Mouse (Mus musculus): ENCODE results near the gene Ermard. TPM values are rescaled to one million over a fixed set of nuclear protein-coding genes. Genes with fewer than 3 reads are reported as not detected.

Ermard gene
- polyA plus RNA-seq, 1 experiment from 2014 or later = 104 TPM

DNA sequence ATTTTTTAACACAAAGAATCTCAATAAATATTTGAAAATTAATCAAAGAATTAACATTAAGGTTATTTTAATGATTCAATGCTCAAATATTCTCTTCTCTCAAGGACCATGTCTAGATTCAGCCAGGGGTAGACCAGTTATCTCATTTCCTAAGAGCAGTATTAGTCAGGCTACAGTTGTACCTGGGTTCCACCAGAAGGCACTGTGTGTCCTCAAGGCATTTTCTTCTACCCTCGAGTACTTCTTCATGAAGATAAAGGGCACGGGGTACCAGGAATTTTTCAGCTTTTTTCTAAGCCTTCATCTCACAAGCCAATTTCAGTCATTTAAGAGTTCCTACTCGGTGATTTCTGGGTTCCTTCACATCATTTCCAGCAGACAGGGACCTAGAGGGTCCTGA, 50.7 kb downstream of the Ermard start:
- ATAC-seq (ENCODE audit: insufficient number of reproducible peaks, insufficient read depth, low FRiP score, low TSS enrichment, low read depth) = no peak
- 87% methylated on average over 3 of the region's 3 CpGs for WGBS
- Histone ChIP-seq H3K9ac (replicated peaks) (no peak overlapping the region), H3K4me2 (no peak overlapping the region), H3K4me1 (replicated peaks) (peaks cover 16% of the 10 kb centered on the region), H3K9me3 (no peaks in the 10 kb centered on the region), H3K36me3 (no peaks in the 10 kb centered on the region), H3K27ac (no peak overlapping the region), H3K4me3 (replicated peaks) (no peak overlapping the region), H3K27me3 (no peaks in the 10 kb centered on the region; the same call in 1 of the 2 replicates)

DNA sequence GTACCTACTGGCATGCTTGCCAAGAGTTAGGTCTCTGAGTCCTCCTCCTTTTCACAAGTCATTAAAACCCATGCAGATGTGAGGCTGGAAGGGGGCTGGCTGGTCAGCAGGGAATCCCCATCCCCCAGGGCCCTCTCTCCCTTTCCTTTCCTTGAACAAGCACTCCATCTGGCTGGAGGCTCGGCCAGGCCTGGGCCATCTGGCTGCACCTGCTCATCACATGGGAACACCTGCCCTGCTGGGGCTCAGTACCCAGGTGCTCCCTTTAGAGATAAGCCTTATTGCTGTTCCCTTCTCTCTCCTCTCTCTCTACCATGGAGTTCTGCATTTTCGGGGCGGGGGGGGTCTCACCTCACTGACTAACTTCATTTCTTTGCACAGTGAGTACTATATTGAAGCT, 52.5 kb downstream of the Ermard start:
- H3K4me3 ChIP-seq (replicated peaks) = no peak overlapping the region
- H3K27ac ChIP-seq = no peak overlapping the region
- no peaks in the 10 kb centered on the region for H3K9me3 ChIP-seq
- H3K36me3 ChIP-seq = no peaks in the 10 kb centered on the region
- no peak overlapping the region for H3K9ac ChIP-seq (replicated peaks)
- peaks cover 10% of the 10 kb centered on the region for H3K4me1 ChIP-seq (replicated peaks)
- H3K4me2 ChIP-seq = no peak overlapping the region
- no peaks in the 10 kb centered on the region for H3K27me3 ChIP-seq
- WGBS = 26% methylated on average over 3 of the region's 3 CpGs
- ATAC-seq (ENCODE audit: insufficient number of reproducible peaks, insufficient read depth, low FRiP score, low TSS enrichment, low read depth) = peak; percentile 77

DNA sequence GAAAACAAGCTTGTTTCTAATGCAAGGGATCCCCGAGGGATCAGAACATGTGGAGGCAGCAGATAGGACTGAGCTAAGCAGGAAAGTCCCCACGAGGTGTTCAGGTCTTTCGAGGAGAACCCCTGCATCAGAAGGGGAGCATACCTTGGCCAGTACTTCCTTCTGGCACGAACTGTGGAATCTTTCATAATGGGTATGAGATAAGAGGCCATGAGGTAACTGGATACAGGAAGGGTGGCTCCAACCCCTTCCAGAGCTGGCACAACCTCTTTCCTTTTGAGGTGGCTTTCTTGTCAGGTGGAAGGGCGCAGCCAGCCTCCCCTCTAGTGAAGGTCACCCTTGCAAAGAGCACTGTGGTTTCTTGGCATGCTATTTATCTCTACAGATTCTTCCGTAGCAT, 55.8 kb downstream of the Ermard start:
- Histone ChIP-seq H3K9me3 (no peaks in the 10 kb centered on the region), H3K9ac (replicated peaks) (no peak overlapping the region), H3K4me3 (replicated peaks) (no peak overlapping the region), H3K4me1 (replicated peaks) (0 out of 2 replicates have a peak, but pooled peaks cover 4% of the 10 kb centered on the region), H3K36me3 (no peaks in the 10 kb centered on the region), H3K27ac (no peak overlapping the region), H3K27me3 (no peaks in the 10 kb centered on the region), H3K4me2 (no peak overlapping the region)
- ATAC-seq (ENCODE audit: insufficient number of reproducible peaks, insufficient read depth, low FRiP score, low TSS enrichment, low read depth) = no peak
- 88% methylated on average over 6 of the region's 6 CpGs for WGBS

DNA sequence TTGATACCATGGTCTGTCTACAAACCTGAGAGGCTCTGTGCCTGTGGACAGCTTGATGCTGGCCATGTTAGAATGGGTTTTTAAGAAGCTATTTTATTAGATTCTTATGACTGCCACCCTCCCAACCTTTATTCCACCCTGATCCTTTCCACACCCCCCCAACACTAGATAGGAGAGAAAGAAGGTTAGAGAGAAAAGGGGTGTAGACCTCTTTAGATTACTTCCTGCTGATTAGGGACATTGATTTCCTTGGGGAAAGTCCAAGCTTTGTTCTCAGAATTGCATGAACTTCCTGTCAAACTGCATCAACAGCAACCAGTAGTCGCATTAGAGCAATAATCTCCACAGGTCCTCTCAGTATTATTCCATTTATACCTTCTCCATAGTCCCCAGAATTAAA, 57.7 kb downstream of the Ermard start:
- H3K36me3 ChIP-seq = no peaks in the 10 kb centered on the region
- 80% methylated on average over 1 of the region's 1 CpGs for WGBS

DNA sequence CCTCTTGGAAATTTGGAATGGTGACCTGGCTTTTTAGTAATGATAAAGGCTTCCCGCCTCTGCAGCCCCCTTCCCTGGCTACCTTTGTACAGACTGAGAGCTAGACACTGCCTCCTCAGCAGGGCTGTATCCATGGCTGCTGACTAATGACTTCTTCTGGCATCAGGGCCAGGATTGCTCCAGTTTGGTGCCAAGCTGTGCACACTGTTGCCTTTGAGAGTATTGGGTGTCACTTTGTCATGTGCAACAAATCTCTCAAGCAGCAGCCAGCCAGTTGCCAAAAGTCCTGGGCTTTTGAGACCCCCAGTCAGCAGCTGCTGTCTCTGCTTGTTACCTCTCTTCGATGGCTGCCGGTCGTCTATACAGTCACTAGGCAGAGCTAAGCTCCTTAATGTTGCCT, 60.3 kb downstream of the Ermard start:
- Histone ChIP-seq H3K27ac (no peak overlapping the region), H3K36me3 (no peaks in the 10 kb centered on the region), H3K4me2 (no peak overlapping the region), H3K4me3 (replicated peaks) (no peak overlapping the region), H3K9ac (replicated peaks) (no peak overlapping the region), H3K9me3 (no peaks in the 10 kb centered on the region), H3K4me1 (replicated peaks) (no peaks in the 10 kb centered on the region), H3K27me3 (no peaks in the 10 kb centered on the region)
- no peak for ATAC-seq (ENCODE audit: insufficient number of reproducible peaks, insufficient read depth, low FRiP score, low TSS enrichment, low read depth)
- WGBS = 89% methylated on average over 4 of the region's 4 CpGs

More for the DNA sequence above, 57.7 kb downstream of the Ermard start:
- Histone ChIP-seq H3K27ac (no peak overlapping the region), H3K4me1 (replicated peaks) (no peaks in the 10 kb centered on the region), H3K4me2 (no peak overlapping the region), H3K27me3 (no peaks in the 10 kb centered on the region), H3K9me3 (no peaks in the 10 kb centered on the region), H3K4me3 (replicated peaks) (no peak overlapping the region), H3K9ac (replicated peaks) (no peak overlapping the region)
- no peak for ATAC-seq (ENCODE audit: insufficient number of reproducible peaks, insufficient read depth, low FRiP score, low TSS enrichment, low read depth)

DNA sequence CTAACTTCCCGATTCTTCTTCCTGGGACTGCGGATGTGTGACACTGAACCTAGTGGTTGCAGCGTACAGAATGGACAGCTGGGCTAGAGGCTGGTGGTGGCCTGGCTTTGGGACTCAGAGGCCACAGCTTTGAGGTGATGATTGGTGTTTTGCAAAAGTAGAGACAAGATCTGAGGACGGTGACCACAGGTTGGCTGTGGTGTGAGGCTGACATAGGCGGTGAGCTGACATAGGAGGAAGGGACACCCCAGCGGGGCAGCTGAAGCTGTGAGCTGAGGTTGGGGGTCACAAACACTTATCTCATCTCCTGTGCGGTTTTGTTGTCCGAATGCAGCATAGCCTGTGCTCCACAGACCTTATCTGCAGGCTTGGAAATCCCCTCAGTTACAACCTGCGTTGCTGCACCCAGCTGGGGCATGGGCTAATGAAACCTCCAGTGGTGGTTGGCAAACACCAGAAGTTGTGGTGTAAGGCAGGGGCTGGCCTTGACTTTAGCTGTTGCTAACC, 66.2 kb downstream of the Ermard start:
- H3K4me2 ChIP-seq = no peak overlapping the region
- peaks cover 19% of the 10 kb centered on the region for H3K4me1 ChIP-seq (replicated peaks)
- no peak overlapping the region for H3K9ac ChIP-seq (replicated peaks)
- ATAC-seq (ENCODE audit: insufficient number of reproducible peaks, insufficient read depth, low FRiP score, low TSS enrichment, low read depth) = no peak
- no peak overlapping the region for H3K4me3 ChIP-seq (replicated peaks)
- H3K27ac ChIP-seq = no peak overlapping the region
- 91% methylated on average over 9 of the region's 9 CpGs for WGBS
- H3K36me3 ChIP-seq = no peaks in the 10 kb centered on the region
- H3K27me3 ChIP-seq = peaks cover 4% of the 10 kb centered on the region; the same call in 1 of the 2 replicates
- H3K9me3 ChIP-seq = no peaks in the 10 kb centered on the region

DNA sequence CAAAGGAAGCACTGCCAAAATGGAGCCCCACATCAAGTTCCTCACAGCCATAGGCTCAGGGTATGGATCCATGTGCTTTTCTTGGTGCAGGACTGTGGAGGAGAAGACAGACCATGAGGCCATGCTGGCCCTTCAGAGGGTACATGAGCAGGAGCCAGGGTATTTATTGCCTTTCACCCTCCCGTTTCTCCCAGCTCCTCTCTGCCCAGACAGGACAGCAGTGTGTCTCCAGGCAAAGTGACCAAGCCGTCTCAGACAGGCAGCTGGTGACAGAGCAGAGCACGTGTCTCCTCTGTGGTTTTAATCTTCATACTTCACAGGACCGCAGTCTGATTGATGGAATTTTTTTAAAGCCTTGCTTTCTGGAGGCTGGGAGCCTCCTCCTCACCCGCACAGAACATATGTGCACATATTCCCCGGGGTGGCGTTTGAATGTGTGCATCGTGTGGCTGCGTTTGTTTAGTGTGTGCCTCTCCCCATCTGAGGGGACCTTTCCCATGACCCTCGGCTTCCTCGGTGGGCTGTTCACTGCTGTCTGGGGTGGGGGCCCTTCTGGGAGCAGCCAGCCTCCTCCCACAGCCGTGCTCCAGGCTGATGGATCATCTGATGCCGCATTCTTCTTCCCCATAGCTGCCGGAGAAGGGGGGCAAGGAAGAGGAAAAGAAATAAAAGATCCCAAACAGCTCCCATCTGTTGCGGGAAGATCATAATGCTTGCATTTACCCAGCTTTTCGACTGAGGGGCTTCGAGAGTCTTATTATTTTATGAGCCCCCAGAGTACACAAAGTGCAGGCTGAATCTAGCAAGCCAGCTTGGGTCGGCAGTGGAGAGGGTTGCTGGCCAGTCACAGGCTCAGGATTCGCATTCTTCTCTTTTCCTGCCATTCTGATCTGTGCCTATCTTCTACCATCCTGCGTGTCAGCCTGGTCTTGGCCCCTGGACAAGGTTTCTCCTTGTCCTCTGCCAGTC, 67.7 kb downstream of the Ermard start:
- Histone ChIP-seq H3K27ac (peak overlapping the region; percentile 50; the same call in 1 of the 2 replicates), H3K27me3 (peaks cover 4% of the 10 kb centered on the region; the same call in 1 of the 2 replicates), H3K4me3 (replicated peaks) (peak overlapping the region; percentile 20; the same call in 1 of the 2 replicates), H3K4me1 (replicated peaks) (peaks cover 19% of the 10 kb centered on the region), H3K9ac (replicated peaks) (0 out of 2 replicates have a peak overlapping the region, but pooled peaks have one; percentile 31), H3K4me2 (peak overlapping the region; percentile 52), H3K9me3 (no peaks in the 10 kb centered on the region), H3K36me3 (no peaks in the 10 kb centered on the region)
- ATAC-seq (ENCODE audit: insufficient number of reproducible peaks, insufficient read depth, low FRiP score, low TSS enrichment, low read depth) = peak; percentile 75; the same call in 1 of the 2 replicates
- WGBS = 23% methylated on average over 20 of the region's 20 CpGs

DNA sequence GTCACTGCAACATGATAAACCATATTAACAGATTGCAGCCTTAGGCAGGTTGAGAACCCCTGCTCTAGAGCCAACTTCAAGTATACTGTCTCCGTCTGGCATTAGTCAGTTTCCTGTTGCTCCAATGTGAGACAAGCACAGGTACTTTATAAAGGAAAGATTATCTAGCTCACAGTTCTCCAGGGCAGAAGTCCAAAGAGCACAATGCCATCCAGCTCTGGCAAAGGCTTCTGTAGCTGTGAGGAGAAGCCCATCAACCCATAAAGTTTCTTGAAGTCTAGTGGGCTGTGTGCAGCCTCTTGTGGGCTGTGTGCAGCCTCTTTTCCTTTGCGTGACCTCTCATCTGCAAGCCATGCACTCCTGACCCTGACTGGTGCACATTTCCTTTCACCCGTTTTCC, 74.5 kb downstream of the Ermard start:
- H3K4me2 ChIP-seq = no peak overlapping the region
- H3K9ac ChIP-seq (replicated peaks) = no peak overlapping the region
- H3K4me3 ChIP-seq (replicated peaks) = no peak overlapping the region
- no peaks in the 10 kb centered on the region for H3K36me3 ChIP-seq
- no peaks in the 10 kb centered on the region for H3K27me3 ChIP-seq
- H3K9me3 ChIP-seq = no peaks in the 10 kb centered on the region
- ATAC-seq (ENCODE audit: insufficient number of reproducible peaks, insufficient read depth, low FRiP score, low TSS enrichment, low read depth) = no peak
- 70% methylated on average over 3 of the region's 3 CpGs for WGBS
- H3K27ac ChIP-seq = no peak overlapping the region
- no peaks in the 10 kb centered on the region for H3K4me1 ChIP-seq (replicated peaks)

DNA sequence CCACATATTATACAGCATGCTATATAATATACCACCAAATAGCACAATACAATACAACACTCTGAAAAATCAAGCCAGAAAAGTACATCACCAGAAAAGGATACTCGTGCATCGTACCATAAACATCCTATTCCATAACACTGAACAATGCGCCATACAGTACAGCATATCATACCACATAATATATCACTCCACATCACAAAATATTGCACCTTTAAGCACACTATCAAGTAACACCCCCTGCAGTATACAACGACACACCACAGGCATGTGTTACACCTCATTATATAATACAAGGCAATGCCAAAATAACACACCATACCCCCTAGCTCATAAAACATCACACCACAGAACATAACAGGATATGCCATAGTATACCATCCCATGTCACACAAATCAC, 79.1 kb downstream of the Ermard start:
- no peaks in the 10 kb centered on the region for H3K9me3 ChIP-seq
- H3K36me3 ChIP-seq = no peaks in the 10 kb centered on the region
- H3K4me1 ChIP-seq (replicated peaks) = no peaks in the 10 kb centered on the region
- H3K27me3 ChIP-seq = no peaks in the 10 kb centered on the region
- H3K9ac ChIP-seq (replicated peaks) = no peak overlapping the region
- H3K4me2 ChIP-seq = no peak overlapping the region
- no peak for ATAC-seq (ENCODE audit: insufficient number of reproducible peaks, insufficient read depth, low FRiP score, low TSS enrichment, low read depth)
- WGBS = 92% methylated on average over 4 of the region's 4 CpGs
- H3K27ac ChIP-seq = no peak overlapping the region
- no peak overlapping the region for H3K4me3 ChIP-seq (replicated peaks)

DNA sequence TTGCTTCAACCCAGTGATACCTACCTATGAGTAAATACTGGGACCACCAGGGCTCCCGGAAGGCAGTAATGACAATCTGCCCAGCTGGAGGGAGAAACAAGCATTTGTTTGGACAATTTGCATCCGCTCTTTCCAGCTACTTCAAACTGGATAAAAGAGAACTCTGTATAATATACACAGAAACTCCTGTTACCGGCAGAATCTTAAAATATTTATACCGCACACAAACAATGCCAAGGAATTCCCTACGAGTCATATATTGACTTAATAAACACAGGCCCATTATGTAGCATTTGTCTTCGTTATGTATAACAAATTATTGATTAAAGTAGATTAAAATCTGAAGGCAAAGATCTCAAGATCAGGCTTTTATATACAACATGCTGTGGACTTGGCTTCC, 79.6 kb downstream of the Ermard start:
- no peak overlapping the region for H3K27ac ChIP-seq
- H3K4me3 ChIP-seq (replicated peaks) = no peak overlapping the region
- no peak overlapping the region for H3K9ac ChIP-seq (replicated peaks)
- no peak for ATAC-seq (ENCODE audit: insufficient number of reproducible peaks, insufficient read depth, low FRiP score, low TSS enrichment, low read depth)
- no peaks in the 10 kb centered on the region for H3K27me3 ChIP-seq
- no peaks in the 10 kb centered on the region for H3K4me1 ChIP-seq (replicated peaks)
- 84% methylated on average over 6 of the region's 6 CpGs for WGBS
- no peaks in the 10 kb centered on the region for H3K9me3 ChIP-seq
- H3K36me3 ChIP-seq = no peaks in the 10 kb centered on the region
- no peak overlapping the region for H3K4me2 ChIP-seq

DNA sequence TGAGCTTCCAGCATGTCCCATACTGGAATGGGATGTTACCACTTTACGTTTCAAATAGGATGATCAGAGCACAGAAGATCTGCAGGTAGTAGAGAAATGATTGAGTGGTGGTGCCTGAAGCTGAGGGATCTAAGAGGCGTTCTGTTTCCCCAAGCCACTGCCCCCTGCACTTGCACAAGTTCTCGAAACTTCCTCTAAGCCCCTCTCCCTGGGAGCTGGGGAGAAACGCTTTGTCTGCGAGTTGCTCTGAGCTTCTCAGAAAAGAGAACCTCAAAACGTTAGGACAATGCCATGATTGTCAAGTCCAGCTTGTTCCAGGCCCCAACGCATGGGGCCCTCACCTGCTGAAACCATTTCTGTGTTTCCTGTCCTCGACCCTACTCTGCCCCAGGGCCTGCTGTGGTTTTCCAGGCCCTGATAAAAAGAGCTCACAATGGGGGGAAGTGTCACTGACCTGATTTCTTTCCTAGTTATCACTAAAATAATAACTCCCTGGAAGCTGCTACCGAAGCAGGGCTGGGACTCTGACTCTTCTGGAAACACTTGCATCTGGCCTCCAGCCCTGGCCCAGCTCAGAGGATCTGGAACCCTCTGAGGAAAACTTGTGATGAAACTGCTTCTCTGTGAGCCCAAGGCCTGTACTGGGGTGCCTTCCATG, 88.8 kb downstream of the Ermard start:
- Histone ChIP-seq H3K36me3 (no peaks in the 10 kb centered on the region), H3K9me3 (no peaks in the 10 kb centered on the region), H3K4me2 (no peak overlapping the region), H3K4me1 (replicated peaks) (no peaks in the 10 kb centered on the region), H3K4me3 (replicated peaks) (no peak overlapping the region), H3K27ac (no peak overlapping the region), H3K9ac (replicated peaks) (no peak overlapping the region), H3K27me3 (no peaks in the 10 kb centered on the region)
- 72% methylated on average over 9 of the region's 9 CpGs for WGBS
- ATAC-seq (ENCODE audit: insufficient number of reproducible peaks, insufficient read depth, low FRiP score, low TSS enrichment, low read depth) = no peak
